Mouse (Mus musculus) spleen, postnatal 4 days (tissue): Measurements from ENCODE around the gene Prkar2a.

Experiments used
- DNase-seq, 2 experiments: peaks; one replicate each; pipeline ENCODE4 v3.0.0; 2022; ENCODE audit warnings: low spot score in 2 of 2

Gene Prkar2a

GRCm38 (mm10) chr9:108692226-108693041 is 3.3 kb downstream of the Prkar2a start:
- peak; percentile 38 to 78 for DNase-seq

- DNase-seq = no peak
Observed at GRCm38 (mm10) chr9:108693946-108694345, 4.8 kb downstream of the Prkar2a start.

GRCm38 (mm10) chr9:108694533-108694932 is 5.4 kb downstream of the Prkar2a start:
- DNase-seq = no peak

- DNase-seq = no peak
Observed at GRCm38 (mm10) chr9:108702476-108702875, 13.4 kb downstream of the Prkar2a start.

GRCm38 (mm10) chr9:108703373-108704110 is 14.4 kb downstream of the Prkar2a start:
- no peak for DNase-seq

GRCm38 (mm10) chr9:108704591-108704990 is 15.5 kb downstream of the Prkar2a start:
- no peak for DNase-seq

- no peak for DNase-seq
Observed at GRCm38 (mm10) chr9:108707212-108707611, 18.1 kb downstream of the Prkar2a start.

GRCm38 (mm10) chr9:108708833-108709232 is 19.7 kb downstream of the Prkar2a start:
- no peak for DNase-seq

- DNase-seq = no peak
Observed at GRCm38 (mm10) chr9:108710767-108711166, 21.7 kb downstream of the Prkar2a start.

- no peak for DNase-seq
Observed at GRCm38 (mm10) chr9:108716199-108716598, 27.1 kb downstream of the Prkar2a start.

- no peak for DNase-seq
Observed at GRCm38 (mm10) chr9:108723751-108724150, 34.6 kb downstream of the Prkar2a start.

GRCm38 (mm10) chr9:108726116-108726515 is 37.0 kb downstream of the Prkar2a start:
- no peak for DNase-seq

GRCm38 (mm10) chr9:108729050-108729449 is 39.9 kb downstream of the Prkar2a start:
- no peak for DNase-seq

GRCm38 (mm10) chr9:108732462-108732861 is 43.3 kb downstream of the Prkar2a start:
- DNase-seq = no peak

- no peak for DNase-seq
Observed at GRCm38 (mm10) chr9:108734626-108735025, 45.5 kb downstream of the Prkar2a start.

- no peak for DNase-seq
Observed at GRCm38 (mm10) chr9:108739239-108739638, 50.1 kb downstream of the Prkar2a start.

- no peak for DNase-seq
Observed at GRCm38 (mm10) chr9:108740062-108740461, 50.9 kb downstream of the Prkar2a start.

- no peak for DNase-seq
Observed at GRCm38 (mm10) chr9:108742048-108742447, 52.9 kb downstream of the Prkar2a start.

GRCm38 (mm10) chr9:108746876-108747499 is 57.9 kb downstream of the Prkar2a start:
- DNase-seq = no peak

- DNase-seq = no peak
Observed at GRCm38 (mm10) chr9:108747694-108748093, 58.6 kb downstream of the Prkar2a start.

GRCm38 (mm10) chr9:108748600-108749183 is 59.6 kb downstream of the Prkar2a start:
- DNase-seq = no peak

- no peak for DNase-seq
Observed at GRCm38 (mm10) chr9:108750616-108751015, 61.5 kb downstream of the Prkar2a start.
